Mouse (Mus musculus): ENCODE measurements around the gene Zfp691. TPM values are rescaled to one million over a fixed set of nuclear protein-coding genes. Genes with fewer than 3 reads are reported as not detected.
A peak's percentile ranks its signal among the peaks of the same experiment; 100 is the strongest.

Zfp691 gene
- 3.7 and 4.5 TPM in 2 replicates for total RNA-seq (2014; rRNA removed)
- 9.7 and 13.0 TPM in 2 replicates for polyA plus RNA-seq (2012; rRNA removed)

GRCm38 (mm10) chr4:119173851-119174453 is at the start of gene Zfp691:
Gene Zfp691, minus strand, starts transcription at chr4:119174195.
- Histone ChIP-seq H3K9ac (ENCODE audit: low read depth, low read length) (peak within 1 kb of the TSS; percentile 85), H3K4me3 (ENCODE audit: insufficient read depth, low read depth, low read length) (peak within 1 kb of the TSS; percentile 73), H3K36me3 (ENCODE audit: control insufficient read depth, insufficient read depth, low read length) (no peaks in the 10 kb centered on the region; the same call in 1 of the 2 replicates), H3K79me2 (ENCODE audit: control insufficient read depth, insufficient read depth, low read length) (no peaks in the 10 kb centered on the region), H3K27ac (replicated peaks; ENCODE audit: insufficient read depth, low read depth, low read length) (peak within 1 kb of the TSS; percentile 57), H3K4me1 (ENCODE audit: control insufficient read depth, insufficient read depth, low read length) (peaks cover 10% of the 10 kb centered on the region), H3K27me3 (ENCODE audit: control insufficient read depth, insufficient read depth, low read length) (no peaks in the 10 kb centered on the region)
- DNase-seq (ENCODE audit: extremely low read depth, low read depth, low spot score), result peak; percentile 98
- TF ChIP-seq CTCF (IDR thresholded peaks at IDR 0.05; ENCODE audit: low read depth, low read length) (no peak), POLR2A (IDR thresholded peaks at IDR 0.05; ENCODE audit: extremely low read depth, insufficient read depth, low read length) (peak; percentile 82; the same call in 1 of the 2 replicates)
- 1% methylated on average over 40 of the region's 40 CpGs for WGBS

- no peak overlapping the region for H3K27ac ChIP-seq (replicated peaks; ENCODE audit: insufficient read depth, low read depth, low read length)
- H3K36me3 ChIP-seq (ENCODE audit: control insufficient read depth, insufficient read depth, low read length), result peaks cover 15% of the 10 kb centered on the region; the same call in 1 of the 2 replicates
- no peaks in the 10 kb centered on the region for H3K79me2 ChIP-seq (ENCODE audit: control insufficient read depth, insufficient read depth, low read length)
- no peaks in the 10 kb centered on the region for H3K27me3 ChIP-seq (ENCODE audit: control insufficient read depth, insufficient read depth, low read length)
- DNase-seq (ENCODE audit: extremely low read depth, low read depth, low spot score), result peak; percentile 64
- H3K4me1 ChIP-seq (ENCODE audit: control insufficient read depth, insufficient read depth, low read length), result peaks cover 23% of the 10 kb centered on the region
- H3K9ac ChIP-seq (ENCODE audit: low read depth, low read length), result no peak overlapping the region
- TF ChIP-seq CTCF (IDR thresholded peaks at IDR 0.05; ENCODE audit: low read depth, low read length), result peak; percentile 74
- TF ChIP-seq POLR2A (IDR thresholded peaks at IDR 0.05; ENCODE audit: extremely low read depth, insufficient read depth, low read length), result no peak
- H3K4me3 ChIP-seq (ENCODE audit: insufficient read depth, low read depth, low read length), result no peak overlapping the region
- 53% methylated on average over 1 of the region's 1 CpGs for WGBS
Measured at GRCm38 (mm10) chr4:119223696-119224095, 49.7 kb upstream of the Zfp691 start.

GRCm38 (mm10) chr4:119218169-119218568 is 44.2 kb upstream of the Zfp691 start, which contains the start of gene Tmem269:
Gene Tmem269, minus strand, starts transcription at chr4:119218217.
- WGBS, result 20% methylated on average over 11 of the region's 11 CpGs
- no peaks in the 10 kb centered on the region for H3K79me2 ChIP-seq (ENCODE audit: control insufficient read depth, insufficient read depth, low read length)
- TF ChIP-seq POLR2A (IDR thresholded peaks at IDR 0.05; ENCODE audit: extremely low read depth, insufficient read depth, low read length), result no peak
- no peak for TF ChIP-seq CTCF (IDR thresholded peaks at IDR 0.05; ENCODE audit: low read depth, low read length)
- no peak for DNase-seq (ENCODE audit: extremely low read depth, low read depth, low spot score)
- H3K27me3 ChIP-seq (ENCODE audit: control insufficient read depth, insufficient read depth, low read length), result no peaks in the 10 kb centered on the region
- H3K9ac ChIP-seq (ENCODE audit: low read depth, low read length), result no peak within 1 kb of the TSS
- H3K4me3 ChIP-seq (ENCODE audit: insufficient read depth, low read depth, low read length), result no peak within 1 kb of the TSS
- H3K36me3 ChIP-seq (ENCODE audit: control insufficient read depth, insufficient read depth, low read length), result no peaks in the 10 kb centered on the region
- H3K27ac ChIP-seq (replicated peaks; ENCODE audit: insufficient read depth, low read depth, low read length), result no peak within 1 kb of the TSS
- H3K4me1 ChIP-seq (ENCODE audit: control insufficient read depth, insufficient read depth, low read length), result no peaks in the 10 kb centered on the region; the same call in 1 of the 2 replicates

- WGBS, result 76% methylated on average over 8 of the region's 8 CpGs
- H3K79me2 ChIP-seq (ENCODE audit: control insufficient read depth, insufficient read depth, low read length), result no peaks in the 10 kb centered on the region
- H3K9ac ChIP-seq (ENCODE audit: low read depth, low read length), result no peak overlapping the region
- no peak overlapping the region for H3K4me3 ChIP-seq (ENCODE audit: insufficient read depth, low read depth, low read length)
- no peaks in the 10 kb centered on the region for H3K36me3 ChIP-seq (ENCODE audit: control insufficient read depth, insufficient read depth, low read length)
- no peak for TF ChIP-seq CTCF (IDR thresholded peaks at IDR 0.05; ENCODE audit: low read depth, low read length)
- no peak for DNase-seq (ENCODE audit: extremely low read depth, low read depth, low spot score)
- no peaks in the 10 kb centered on the region for H3K27me3 ChIP-seq (ENCODE audit: control insufficient read depth, insufficient read depth, low read length)
- no peaks in the 10 kb centered on the region; the same call in 1 of the 2 replicates for H3K4me1 ChIP-seq (ENCODE audit: control insufficient read depth, insufficient read depth, low read length)
- no peak overlapping the region for H3K27ac ChIP-seq (replicated peaks; ENCODE audit: insufficient read depth, low read depth, low read length)
Measured at GRCm38 (mm10) chr4:119216667-119217066, 42.7 kb upstream of the Zfp691 start.

GRCm38 (mm10) chr4:119204672-119205071 is 30.7 kb upstream of the Zfp691 start:
- 26% methylated on average over 8 of the region's 8 CpGs for WGBS
- no peak for TF ChIP-seq POLR2A (IDR thresholded peaks at IDR 0.05; ENCODE audit: extremely low read depth, insufficient read depth, low read length)
- peak; percentile 93 for TF ChIP-seq CTCF (IDR thresholded peaks at IDR 0.05; ENCODE audit: low read depth, low read length)
- no peaks in the 10 kb centered on the region for H3K79me2 ChIP-seq (ENCODE audit: control insufficient read depth, insufficient read depth, low read length)
- H3K9ac ChIP-seq (ENCODE audit: low read depth, low read length), result no peak overlapping the region
- no peaks in the 10 kb centered on the region; the same call in 1 of the 2 replicates for H3K36me3 ChIP-seq (ENCODE audit: control insufficient read depth, insufficient read depth, low read length)
- no peak overlapping the region for H3K27ac ChIP-seq (replicated peaks; ENCODE audit: insufficient read depth, low read depth, low read length)
- peak; percentile 44 for DNase-seq (ENCODE audit: extremely low read depth, low read depth, low spot score)
- H3K4me1 ChIP-seq (ENCODE audit: control insufficient read depth, insufficient read depth, low read length), result no peaks in the 10 kb centered on the region
- H3K27me3 ChIP-seq (ENCODE audit: control insufficient read depth, insufficient read depth, low read length), result no peaks in the 10 kb centered on the region
- no peak overlapping the region for H3K4me3 ChIP-seq (ENCODE audit: insufficient read depth, low read depth, low read length)

- H3K4me3 ChIP-seq (ENCODE audit: insufficient read depth, low read depth, low read length), result no peak overlapping the region
- H3K4me1 ChIP-seq (ENCODE audit: control insufficient read depth, insufficient read depth, low read length), result peaks cover 5% of the 10 kb centered on the region
Measured at GRCm38 (mm10) chr4:119198105-119198504, 24.1 kb upstream of the Zfp691 start.

More at GRCm38 (mm10) chr4:119198105-119198504, 24.1 kb upstream of the Zfp691 start:
- TF ChIP-seq CTCF (IDR thresholded peaks at IDR 0.05; ENCODE audit: low read depth, low read length) (no peak), POLR2A (IDR thresholded peaks at IDR 0.05; ENCODE audit: extremely low read depth, insufficient read depth, low read length) (no peak)
- Histone ChIP-seq H3K79me2 (ENCODE audit: control insufficient read depth, insufficient read depth, low read length) (no peaks in the 10 kb centered on the region), H3K27me3 (ENCODE audit: control insufficient read depth, insufficient read depth, low read length) (no peaks in the 10 kb centered on the region), H3K36me3 (ENCODE audit: control insufficient read depth, insufficient read depth, low read length) (no peaks in the 10 kb centered on the region; the same call in 1 of the 2 replicates), H3K9ac (ENCODE audit: low read depth, low read length) (no peak overlapping the region), H3K27ac (replicated peaks; ENCODE audit: insufficient read depth, low read depth, low read length) (no peak overlapping the region)
- 93% methylated on average over 6 of the region's 6 CpGs for WGBS
- DNase-seq (ENCODE audit: extremely low read depth, low read depth, low spot score), result no peak
